Mouse (Mus musculus): ENCODE measurements around the gene Dnah8. TPM values are rescaled to one million over a fixed set of nuclear protein-coding genes. Genes with fewer than 3 reads are reported as not detected.

The Dnah8 gene
- polyA plus RNA-seq, 1 experiment, result not detected

- H3K4me3 ChIP-seq (replicated peaks), result peak overlapping the region; percentile 23
- H3K9me3 ChIP-seq, result peaks cover 80% of the 10 kb centered on the region
- TF ChIP-seq GATA1 (IDR thresholded peaks at IDR 0.05; ENCODE audit: borderline replicate concordance, low read length) (no peak), FLI1 (IDR thresholded peaks at IDR 0.05; ENCODE audit: low read length) (no peak)
- no peaks in the 10 kb centered on the region for H3K4me1 ChIP-seq
- H3K27me3 ChIP-seq (replicated peaks), result no peaks in the 10 kb centered on the region
- H3K36me3 ChIP-seq (replicated peaks; ENCODE audit: low read length), result no peaks in the 10 kb centered on the region
Measured at GRCm38 (mm10) chr17:30756771-30757170, 132.6 kb downstream of the Dnah8 start.

GRCm38 (mm10) chr17:30760307-30760706 lies 136.2 kb downstream of the Dnah8 start:
- no peak for TF ChIP-seq FLI1 (IDR thresholded peaks at IDR 0.05; ENCODE audit: low read length)
- TF ChIP-seq GATA1 (IDR thresholded peaks at IDR 0.05; ENCODE audit: borderline replicate concordance, low read length), result no peak
- Histone ChIP-seq H3K4me1 (no peaks in the 10 kb centered on the region), H3K9me3 (peaks cover 64% of the 10 kb centered on the region), H3K36me3 (replicated peaks; ENCODE audit: low read length) (no peaks in the 10 kb centered on the region), H3K27me3 (replicated peaks) (no peaks in the 10 kb centered on the region), H3K4me3 (replicated peaks) (peak overlapping the region; percentile 23)

GRCm38 (mm10) chr17:30764276-30764675 lies 140.1 kb downstream of the Dnah8 start:
- Histone ChIP-seq H3K27me3 (replicated peaks) (no peaks in the 10 kb centered on the region), H3K36me3 (replicated peaks; ENCODE audit: low read length) (no peaks in the 10 kb centered on the region), H3K9me3 (peaks cover 46% of the 10 kb centered on the region), H3K4me3 (replicated peaks) (no peak overlapping the region), H3K4me1 (no peaks in the 10 kb centered on the region)
- no peak for TF ChIP-seq GATA1 (IDR thresholded peaks at IDR 0.05; ENCODE audit: borderline replicate concordance, low read length)
- TF ChIP-seq FLI1 (IDR thresholded peaks at IDR 0.05; ENCODE audit: low read length), result no peak

- TF ChIP-seq GATA1 (IDR thresholded peaks at IDR 0.05; ENCODE audit: borderline replicate concordance, low read length) (no peak), FLI1 (IDR thresholded peaks at IDR 0.05; ENCODE audit: low read length) (no peak)
- no peaks in the 10 kb centered on the region for H3K4me1 ChIP-seq
- H3K36me3 ChIP-seq (replicated peaks; ENCODE audit: low read length), result no peaks in the 10 kb centered on the region
- H3K4me3 ChIP-seq (replicated peaks), result no peak overlapping the region
- H3K27me3 ChIP-seq (replicated peaks), result no peaks in the 10 kb centered on the region
- H3K9me3 ChIP-seq, result peaks cover 38% of the 10 kb centered on the region
Measured at GRCm38 (mm10) chr17:30774416-30774815, 150.3 kb downstream of the Dnah8 start.

GRCm38 (mm10) chr17:30775096-30775495 lies 150.9 kb downstream of the Dnah8 start:
- Histone ChIP-seq H3K36me3 (replicated peaks; ENCODE audit: low read length) (no peaks in the 10 kb centered on the region), H3K4me1 (no peaks in the 10 kb centered on the region), H3K27me3 (replicated peaks) (no peaks in the 10 kb centered on the region), H3K4me3 (replicated peaks) (no peak overlapping the region), H3K9me3 (peaks cover 44% of the 10 kb centered on the region)
- TF ChIP-seq GATA1 (IDR thresholded peaks at IDR 0.05; ENCODE audit: borderline replicate concordance, low read length), result no peak
- no peak for TF ChIP-seq FLI1 (IDR thresholded peaks at IDR 0.05; ENCODE audit: low read length)

- Histone ChIP-seq H3K27me3 (replicated peaks) (no peaks in the 10 kb centered on the region), H3K36me3 (replicated peaks; ENCODE audit: low read length) (no peaks in the 10 kb centered on the region), H3K4me3 (replicated peaks) (no peak overlapping the region), H3K9me3 (peaks cover 41% of the 10 kb centered on the region), H3K4me1 (no peaks in the 10 kb centered on the region)
- TF ChIP-seq FLI1 (IDR thresholded peaks at IDR 0.05; ENCODE audit: low read length) (no peak), GATA1 (IDR thresholded peaks at IDR 0.05; ENCODE audit: borderline replicate concordance, low read length) (no peak)
Measured at GRCm38 (mm10) chr17:30781046-30781445, 156.9 kb downstream of the Dnah8 start.

- H3K27me3 ChIP-seq (replicated peaks), result no peaks in the 10 kb centered on the region
- no peaks in the 10 kb centered on the region for H3K4me1 ChIP-seq
- TF ChIP-seq GATA1 (IDR thresholded peaks at IDR 0.05; ENCODE audit: borderline replicate concordance, low read length) (no peak), FLI1 (IDR thresholded peaks at IDR 0.05; ENCODE audit: low read length) (no peak)
- H3K36me3 ChIP-seq (replicated peaks; ENCODE audit: low read length), result no peaks in the 10 kb centered on the region
- H3K9me3 ChIP-seq, result peaks cover 32% of the 10 kb centered on the region
- H3K4me3 ChIP-seq (replicated peaks), result no peak overlapping the region
Measured at GRCm38 (mm10) chr17:30782286-30782685, 158.1 kb downstream of the Dnah8 start.

- TF ChIP-seq FLI1 (IDR thresholded peaks at IDR 0.05; ENCODE audit: low read length) (no peak), GATA1 (IDR thresholded peaks at IDR 0.05; ENCODE audit: borderline replicate concordance, low read length) (no peak)
- Histone ChIP-seq H3K36me3 (replicated peaks; ENCODE audit: low read length) (no peaks in the 10 kb centered on the region), H3K4me1 (no peaks in the 10 kb centered on the region)
Measured at GRCm38 (mm10) chr17:30788361-30788760, 164.2 kb downstream of the Dnah8 start.

GRCm38 (mm10) chr17:30790816-30791215 lies 166.7 kb downstream of the Dnah8 start:
- H3K36me3 ChIP-seq (replicated peaks; ENCODE audit: low read length), result no peaks in the 10 kb centered on the region
- no peak for TF ChIP-seq FLI1 (IDR thresholded peaks at IDR 0.05; ENCODE audit: low read length)
- TF ChIP-seq GATA1 (IDR thresholded peaks at IDR 0.05; ENCODE audit: borderline replicate concordance, low read length), result no peak

More at GRCm38 (mm10) chr17:30788361-30788760, 164.2 kb downstream of the Dnah8 start:
- Histone ChIP-seq H3K27me3 (replicated peaks) (no peaks in the 10 kb centered on the region), H3K4me3 (replicated peaks) (no peak overlapping the region), H3K9me3 (peaks cover 9% of the 10 kb centered on the region)

GRCm38 (mm10) chr17:30792396-30792795 lies 168.2 kb downstream of the Dnah8 start:
- no peak for TF ChIP-seq GATA1 (IDR thresholded peaks at IDR 0.05; ENCODE audit: borderline replicate concordance, low read length)
- TF ChIP-seq FLI1 (IDR thresholded peaks at IDR 0.05; ENCODE audit: low read length), result no peak
- no peak overlapping the region for H3K4me3 ChIP-seq (replicated peaks)
- no peaks in the 10 kb centered on the region for H3K4me1 ChIP-seq
- H3K9me3 ChIP-seq, result peaks cover 9% of the 10 kb centered on the region
- no peaks in the 10 kb centered on the region for H3K36me3 ChIP-seq (replicated peaks; ENCODE audit: low read length)
- H3K27me3 ChIP-seq (replicated peaks), result no peaks in the 10 kb centered on the region

More at GRCm38 (mm10) chr17:30790816-30791215, 166.7 kb downstream of the Dnah8 start:
- Histone ChIP-seq H3K4me1 (no peaks in the 10 kb centered on the region), H3K27me3 (replicated peaks) (no peaks in the 10 kb centered on the region), H3K9me3 (peaks cover 9% of the 10 kb centered on the region), H3K4me3 (replicated peaks) (no peak overlapping the region)

- Histone ChIP-seq H3K4me1 (no peaks in the 10 kb centered on the region), H3K9me3 (no peaks in the 10 kb centered on the region), H3K4me3 (replicated peaks) (no peak overlapping the region), H3K27me3 (replicated peaks) (no peaks in the 10 kb centered on the region), H3K36me3 (replicated peaks; ENCODE audit: low read length) (no peaks in the 10 kb centered on the region)
- TF ChIP-seq FLI1 (IDR thresholded peaks at IDR 0.05; ENCODE audit: low read length), result no peak
- TF ChIP-seq GATA1 (IDR thresholded peaks at IDR 0.05; ENCODE audit: borderline replicate concordance, low read length), result no peak
Measured at GRCm38 (mm10) chr17:30796616-30797015, 172.5 kb downstream of the Dnah8 start.

Data from megakaryocyte, embryonic 14.5 days (primary cell).